Mouse (Mus musculus) megakaryocyte, adult 5-6 weeks (primary cell): ENCODE data around the gene Mapkapk2. TPM values are rescaled to one million over a fixed set of nuclear protein-coding genes. Genes with fewer than 3 reads are reported as not detected.
A peak's percentile ranks its signal among the peaks of the same experiment; 100 is the strongest.
"Not testable (repeated sequence)": the region's sequence is repeated elsewhere in the genome, so short reads cannot be mapped to it uniquely, and the experiment has no call there.

ENCODE experiments used
- ATAC-seq: 2 replicates; pipeline ENCODE4 v1.8.0; 2016; ENCODE audit warnings: mild to moderate bottlenecking, inconsistent platforms; ENCODE audit not compliant: poor library complexity, severe bottlenecking
- total RNA-seq, 2 experiments: library from RNA; stranded (forward) in 1 of 2; stranded (reverse) in 1 of 2; fragments of 153-499, 151-499 nt in 1 of 2; fragments of 221-1000, 200-1000 nt in 1 of 2; gene quantifications; 2 replicates each; pipeline versions ENCODE4 v1.2.3 to v1.2.4; 2015 to 2017

Gene Mapkapk2
- total RNA-seq, 2 experiments from 2014 or later = 215 to 216 TPM

DNA sequence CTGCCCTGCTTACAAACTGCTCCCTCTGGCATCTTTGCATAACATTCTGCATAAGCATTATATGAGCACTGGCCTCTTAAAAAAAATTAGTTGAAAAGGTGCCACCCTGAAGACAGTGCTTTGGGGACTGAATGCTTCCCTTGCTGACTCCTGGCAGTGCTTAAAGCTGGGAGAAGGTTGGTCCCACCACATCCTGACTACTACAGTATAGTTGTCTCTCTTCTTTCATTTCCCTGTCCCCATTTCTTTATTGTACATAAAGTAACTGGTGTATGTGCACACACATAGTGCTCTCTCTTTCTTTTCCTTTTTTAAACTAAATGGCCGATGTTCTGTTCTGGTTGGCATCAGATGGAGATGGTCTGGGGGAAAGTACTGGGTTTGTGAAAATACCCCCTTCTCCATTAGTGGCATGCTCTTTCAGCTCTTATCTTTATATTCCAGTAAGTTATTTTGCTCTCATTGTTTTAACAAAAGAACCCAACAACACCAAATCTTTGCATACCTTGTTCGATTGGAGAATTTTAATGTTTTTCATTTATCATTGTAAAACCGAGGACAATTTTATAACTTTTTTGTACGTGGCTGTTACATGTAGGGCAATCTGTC is 74.3 kb downstream of the Mapkapk2 start:
- not testable (repeated sequence) for ATAC-seq

DNA sequence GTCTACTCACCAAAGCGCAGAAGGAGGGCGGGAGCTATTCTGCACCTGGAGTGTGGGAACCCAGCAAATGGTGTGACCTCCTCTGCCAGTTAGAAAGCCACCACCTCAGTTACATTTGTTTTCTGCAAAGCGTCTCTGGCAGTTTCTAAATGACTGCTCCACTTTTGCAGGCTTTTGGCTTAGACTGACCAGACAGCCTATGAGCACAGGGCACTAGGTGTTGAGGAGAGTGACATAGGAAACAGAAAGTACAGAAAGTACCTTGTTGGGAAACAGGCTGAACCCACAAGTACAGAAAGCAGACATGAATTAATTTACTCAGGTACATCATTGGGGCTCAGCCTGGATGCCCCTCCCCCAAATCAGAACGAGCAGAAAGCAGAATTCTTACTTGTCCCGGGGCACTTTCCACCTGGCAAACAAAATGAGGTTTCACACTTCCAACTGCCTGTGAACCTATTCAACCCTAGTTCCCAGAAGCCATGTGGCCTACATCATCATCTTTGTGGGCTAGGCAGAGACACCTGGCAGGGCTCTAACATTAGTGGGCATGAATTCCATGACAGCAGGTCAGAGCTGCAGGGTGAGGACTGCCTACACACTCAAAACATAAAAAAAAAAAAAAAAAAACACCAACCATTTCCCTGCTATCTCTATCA is 74.9 kb downstream of the Mapkapk2 start:
- ATAC-seq = 0 out of 2 replicates have a peak, but pooled peaks have one; percentile 5

DNA sequence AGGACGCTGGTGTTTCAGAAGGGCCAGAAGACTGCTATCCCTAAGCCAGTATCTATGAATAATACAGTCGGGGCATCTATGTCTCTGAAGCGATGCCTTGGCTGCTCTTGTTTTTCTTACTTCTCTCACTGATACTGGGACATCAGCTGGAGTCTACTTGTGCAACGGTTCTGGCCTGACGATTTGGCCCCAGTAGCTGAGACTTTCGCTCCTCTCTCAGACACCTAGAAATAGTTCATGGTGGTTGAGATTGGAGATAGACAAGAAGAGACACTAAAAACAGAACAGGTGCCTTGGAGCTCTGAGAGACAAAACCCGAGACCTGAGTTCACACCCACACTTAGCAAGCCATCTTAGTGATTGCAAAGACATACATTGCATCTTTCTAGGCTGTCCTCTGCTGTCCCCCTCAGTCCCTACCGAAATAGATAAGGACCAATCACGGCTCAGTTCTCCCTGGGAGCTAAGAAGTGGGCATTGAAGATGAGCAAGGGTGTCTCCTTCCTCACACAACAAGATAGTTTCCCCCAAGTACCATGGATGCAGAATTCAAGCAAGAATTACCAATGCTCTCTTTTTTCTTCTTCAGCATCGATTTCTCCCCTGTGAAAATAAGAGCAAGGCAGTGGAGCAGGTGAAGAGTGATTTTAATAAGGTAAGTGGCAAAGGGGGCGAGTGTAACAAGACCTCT is 75.6 kb downstream of the Mapkapk2 start:
- no peak for ATAC-seq

DNA sequence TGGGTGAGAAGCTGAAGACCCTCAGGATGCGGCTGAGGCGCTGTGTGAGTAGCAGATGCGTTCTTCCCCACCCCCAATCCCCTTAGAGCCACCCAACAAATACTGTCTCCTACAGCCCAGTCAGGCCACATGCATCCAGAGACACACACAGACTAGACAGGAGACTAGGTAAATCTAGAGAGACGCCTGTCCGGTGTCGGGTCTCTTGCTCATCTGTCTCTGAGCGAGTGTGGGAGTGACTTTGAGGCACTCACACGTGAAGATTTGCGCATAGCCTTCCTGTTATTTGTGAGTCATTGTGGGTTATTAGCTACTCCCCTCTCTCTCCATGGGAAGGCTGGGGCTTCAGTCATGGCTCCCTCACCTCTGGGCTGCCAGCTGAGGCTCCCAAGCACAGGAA is 76.2 kb downstream of the Mapkapk2 start:
- ATAC-seq = no peak

DNA sequence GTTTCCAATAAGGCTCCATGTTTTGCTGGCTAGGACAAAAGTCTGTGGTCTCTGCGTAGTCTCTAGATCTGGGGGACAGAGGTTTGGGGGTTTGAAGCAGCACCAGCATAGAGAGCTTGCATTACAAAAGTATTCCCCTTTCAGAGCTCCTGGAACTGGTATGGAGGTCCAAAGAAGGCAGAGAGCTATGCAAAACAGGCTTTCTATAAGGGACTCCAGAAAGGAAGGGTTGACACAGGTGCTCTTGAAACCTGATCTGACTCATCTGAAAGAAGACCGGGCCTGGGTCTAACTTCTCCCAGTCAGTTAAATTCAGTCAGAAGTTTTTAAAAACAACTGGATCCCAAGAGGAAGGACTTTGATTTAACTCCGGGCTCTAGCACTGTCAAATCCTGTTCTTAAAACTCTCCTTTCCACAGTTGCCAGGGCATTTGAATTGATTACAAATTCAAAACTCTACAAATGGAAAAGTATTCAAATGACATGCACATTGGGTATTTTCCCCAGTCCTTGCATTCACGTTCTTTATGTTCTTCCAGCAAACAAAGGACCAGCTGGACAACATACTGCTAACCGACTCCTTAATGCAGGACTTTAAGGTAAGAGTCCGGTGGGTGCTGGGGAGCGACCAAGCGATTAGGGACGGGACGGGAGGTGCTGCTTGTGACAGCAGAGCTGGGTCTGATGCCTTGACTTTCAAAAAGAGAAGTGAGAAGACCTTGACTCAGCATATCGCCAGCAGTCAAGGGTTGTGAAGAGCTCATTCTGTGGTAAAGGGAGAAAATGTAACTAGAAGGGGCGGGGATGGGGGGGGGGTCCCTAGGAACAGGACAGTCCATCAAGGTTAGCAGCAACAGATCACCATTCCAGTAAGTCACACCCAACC is 77.0 kb downstream of the Mapkapk2 start:
- peak; percentile 62 for ATAC-seq

DNA sequence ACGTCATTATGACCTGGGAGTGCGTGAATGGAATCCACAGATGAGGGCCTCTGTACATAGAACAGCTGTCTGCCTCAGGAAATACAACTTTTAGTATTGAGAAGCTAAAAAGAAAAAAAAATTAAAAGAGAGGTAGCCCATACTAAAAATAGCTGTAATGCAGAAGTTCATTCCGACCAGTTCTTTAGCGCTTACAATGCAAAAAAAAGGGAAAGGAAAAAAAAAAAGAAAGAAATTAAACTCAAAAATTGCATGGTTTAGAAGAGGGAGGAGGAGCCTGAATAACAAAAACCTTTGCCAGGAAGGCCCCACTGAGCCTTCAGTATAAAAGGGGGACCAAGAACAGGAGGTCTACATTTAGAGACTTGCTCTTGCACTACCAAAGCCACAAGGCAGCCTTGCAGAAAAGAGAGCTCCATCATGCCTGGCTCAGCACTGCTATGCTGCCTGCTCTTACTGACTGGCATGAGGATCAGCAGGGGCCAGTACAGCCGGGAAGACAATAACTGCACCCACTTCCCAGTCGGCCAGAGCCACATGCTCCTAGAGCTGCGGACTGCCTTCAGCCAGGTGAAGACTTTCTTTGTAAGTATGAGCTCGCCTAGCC is 78.0 kb downstream of the Mapkapk2 start, which contains the start of gene Il10:
Il10 (plus strand) TSS at position 354 of the 607 bp plus-strand sequence.
- ATAC-seq = no peak

DNA sequence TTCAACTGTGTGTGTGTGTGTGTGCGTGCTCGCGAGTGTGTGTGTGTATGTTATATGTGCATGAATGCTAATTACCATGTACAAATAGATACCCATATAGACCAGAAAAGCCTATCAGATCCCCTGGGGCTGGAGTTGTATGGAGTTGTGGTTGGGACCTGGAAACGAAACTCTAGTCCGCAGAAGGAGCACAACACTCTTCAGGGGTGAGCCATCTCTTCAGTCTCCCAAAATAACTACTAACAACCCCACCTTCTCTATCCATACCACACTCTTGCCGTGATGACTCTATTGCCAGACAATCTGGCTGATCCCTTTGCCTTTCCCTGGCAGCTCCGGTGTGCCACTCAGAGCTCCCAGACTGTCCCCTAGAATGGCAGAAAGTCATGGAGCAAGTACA is 81.7 kb downstream of the Mapkapk2 start:
- ATAC-seq = peak; percentile 54

DNA sequence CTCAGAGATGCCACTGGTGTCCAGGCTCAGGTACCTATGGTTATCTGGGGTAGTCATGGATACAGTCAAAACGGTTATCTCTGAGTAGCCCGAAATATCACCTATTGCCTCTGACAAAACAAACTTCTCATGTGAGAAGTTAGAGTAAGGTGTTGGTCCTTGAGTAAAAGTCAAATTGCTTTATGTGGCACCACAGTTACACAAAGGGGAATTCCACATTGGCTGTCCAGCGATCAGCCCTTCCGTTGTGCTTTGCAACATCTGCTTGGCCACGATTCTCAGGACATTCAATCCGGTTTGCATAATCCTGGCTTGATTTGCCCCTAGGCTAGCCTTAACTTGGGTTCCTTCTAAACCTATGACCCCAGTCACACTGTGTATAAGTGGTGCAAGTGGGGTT is 82.3 kb downstream of the Mapkapk2 start:
- peak; percentile 41 for ATAC-seq

DNA sequence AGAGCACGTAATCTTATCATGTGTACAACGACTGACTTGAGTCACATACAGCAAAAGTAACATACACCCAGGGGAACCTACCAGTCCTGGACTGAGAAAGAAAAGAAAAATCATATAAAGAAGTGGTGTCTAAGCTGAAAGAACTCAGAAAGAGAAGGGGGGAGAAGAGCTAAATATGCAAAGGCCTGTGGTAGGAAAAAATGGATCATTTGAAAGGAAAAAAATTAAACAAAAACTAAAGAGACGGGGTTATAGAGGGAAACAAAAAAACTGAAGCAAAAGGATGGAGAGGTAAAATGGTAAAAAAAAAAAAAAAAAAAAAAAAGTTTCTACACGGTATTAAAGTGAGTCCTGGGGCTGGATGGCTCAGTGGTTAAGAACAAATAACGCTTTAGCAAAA is 83.7 kb downstream of the Mapkapk2 start:
- ATAC-seq = no peak

DNA sequence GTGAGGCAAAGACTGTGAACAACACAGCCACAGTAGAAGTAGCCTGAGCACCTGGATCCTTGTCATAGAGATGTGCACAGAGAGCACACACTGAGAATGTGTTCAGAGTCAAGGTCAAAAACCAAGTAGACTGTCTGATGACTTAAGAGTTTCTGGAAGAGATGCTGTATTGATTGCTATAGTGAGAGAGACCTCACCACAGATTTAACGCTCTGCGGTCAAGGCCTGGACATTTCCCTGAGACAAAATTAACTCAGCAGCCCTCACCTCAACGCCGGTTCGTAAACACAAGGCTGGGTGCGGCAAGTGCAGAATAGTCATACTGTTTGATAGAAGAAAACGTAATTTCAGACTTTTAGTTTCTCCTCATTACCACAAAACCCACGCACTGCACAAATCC is 85.1 kb downstream of the Mapkapk2 start:
- ATAC-seq = no peak

DNA sequence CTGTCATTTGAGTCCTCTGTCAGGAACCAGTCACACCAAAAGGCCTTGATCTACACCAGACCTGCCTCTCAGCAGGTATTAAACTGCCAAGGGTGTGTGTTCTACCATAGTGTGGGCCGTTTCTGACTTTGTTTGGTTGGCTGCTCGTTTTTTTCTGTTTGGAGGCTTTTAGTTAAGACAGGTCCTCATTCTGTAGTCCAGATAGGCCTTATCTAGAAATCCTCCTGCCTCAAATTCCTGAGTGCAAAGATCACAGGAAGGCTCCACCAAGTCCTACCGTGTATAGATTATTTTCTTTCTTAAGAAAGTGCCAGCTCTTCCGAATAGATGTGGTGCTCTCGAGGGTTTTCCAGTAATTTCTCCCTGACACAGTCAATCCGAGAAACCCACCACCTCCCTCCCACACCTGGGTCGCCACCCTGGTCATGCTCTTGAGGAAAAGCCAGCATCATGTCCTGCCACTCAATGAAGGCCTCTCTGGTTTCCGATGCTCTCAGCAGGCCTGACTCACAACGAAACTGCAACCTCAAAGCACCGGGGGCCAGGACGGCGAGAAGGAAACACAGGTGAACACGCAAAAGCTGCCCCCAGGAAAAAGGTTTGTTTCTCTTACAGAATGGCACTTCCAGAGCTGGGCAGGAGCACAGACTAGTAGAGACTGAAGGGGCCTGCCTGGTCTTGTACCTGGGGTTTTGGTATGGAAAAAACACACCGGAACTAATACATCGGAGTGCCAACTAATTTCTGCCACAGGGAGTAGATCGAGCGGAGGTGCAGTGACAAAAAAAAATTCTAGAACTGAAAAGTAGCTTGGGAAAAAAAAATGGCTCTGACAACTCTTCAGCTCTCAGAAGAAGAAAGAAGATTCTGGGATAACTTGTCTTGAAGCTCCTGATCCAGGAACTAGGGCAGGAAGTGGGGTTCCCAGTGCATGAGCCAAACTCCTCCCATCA is 87.1 kb downstream of the Mapkapk2 start:
- no peak for ATAC-seq

DNA sequence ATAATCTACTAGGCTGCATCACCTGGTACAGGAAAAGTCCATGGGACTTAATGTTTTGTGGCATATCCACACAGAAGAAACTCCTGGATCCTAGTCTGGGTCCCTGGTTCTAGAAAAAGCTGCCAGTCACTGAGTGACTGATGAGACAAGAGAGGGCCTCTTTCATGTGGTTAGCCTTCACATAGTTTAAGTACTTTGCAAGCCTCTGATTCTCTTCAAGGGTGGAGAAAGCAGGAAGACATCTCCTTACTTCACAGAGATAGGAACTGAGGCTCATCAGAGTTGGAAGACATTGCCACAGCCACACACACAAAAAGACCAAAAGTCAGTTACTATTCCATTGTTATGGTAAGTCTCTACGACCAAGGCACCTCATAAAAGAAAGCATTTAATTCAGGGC is 91.6 kb downstream of the Mapkapk2 start:
- ATAC-seq = no peak

Other genes with a start within 250 kb of the Mapkapk2 start
- 1.1 TPM in 1 of 2 replicates, not detected in the other for gene Fcmr, start 232.2 kb downstream of the Mapkapk2 start, total RNA-seq (2015)
- not detected in 2 replicates for gene Fcmr, start 232.2 kb downstream of the Mapkapk2 start, total RNA-seq (2017)
- gene Il24, start 210.4 kb downstream of the Mapkapk2 start, total RNA-seq (2015) = not detected in 2 replicates
- gene Il24, start 210.4 kb downstream of the Mapkapk2 start, total RNA-seq (2017) = not detected in 2 replicates
- not detected in 2 replicates for gene Il20, start 186.4 kb downstream of the Mapkapk2 start, total RNA-seq (2015)
- not detected in 2 replicates for gene Il20, start 186.4 kb downstream of the Mapkapk2 start, total RNA-seq (2017)
- not detected in 2 replicates for gene Il19, start 157.7 kb downstream of the Mapkapk2 start, total RNA-seq (2015)
- gene Il19, start 157.7 kb downstream of the Mapkapk2 start, total RNA-seq (2017) = not detected in 2 replicates
- not detected in 2 replicates for gene Il10, start 78.0 kb downstream of the Mapkapk2 start, total RNA-seq (2015)
- gene Il10, start 78.0 kb downstream of the Mapkapk2 start, total RNA-seq (2017) = 0.49 TPM in 1 of 2 replicates, not detected in the other
- gene Dyrk3, start 40.5 kb upstream of the Mapkapk2 start, total RNA-seq (2015) = 3.4 and 4.6 TPM in 2 replicates
- gene Dyrk3, start 40.5 kb upstream of the Mapkapk2 start, total RNA-seq (2017) = 4.1 and 4.8 TPM in 2 replicates
- 28.7 and 31.0 TPM in 2 replicates for gene Eif2d, start 55.4 kb upstream of the Mapkapk2 start, total RNA-seq (2015)
- gene Eif2d, start 55.4 kb upstream of the Mapkapk2 start, total RNA-seq (2017) = 23.1 and 24.5 TPM in 2 replicates
- 81.7 and 97.9 TPM in 2 replicates for gene Rassf5, start 147.4 kb upstream of the Mapkapk2 start, total RNA-seq (2015)
- 99.6 and 110 TPM in 2 replicates for gene Rassf5, start 147.4 kb upstream of the Mapkapk2 start, total RNA-seq (2017)
- gene Ikbke, start 181.8 kb upstream of the Mapkapk2 start, total RNA-seq (2015) = 18.6 and 28.4 TPM in 2 replicates
- 24.1 and 24.9 TPM in 2 replicates for gene Ikbke, start 181.8 kb upstream of the Mapkapk2 start, total RNA-seq (2017)